Mouse (Mus musculus): Measurements from ENCODE around the gene Brat1. TPM values are rescaled to one million over a fixed set of nuclear protein-coding genes. Genes with fewer than 3 reads are reported as not detected.
A peak's percentile ranks its signal among the peaks of the same experiment; 100 is the strongest.

Gene Brat1
- polyA plus RNA-seq, 1 experiment from 2014 or later: 8.8 TPM

DNA sequence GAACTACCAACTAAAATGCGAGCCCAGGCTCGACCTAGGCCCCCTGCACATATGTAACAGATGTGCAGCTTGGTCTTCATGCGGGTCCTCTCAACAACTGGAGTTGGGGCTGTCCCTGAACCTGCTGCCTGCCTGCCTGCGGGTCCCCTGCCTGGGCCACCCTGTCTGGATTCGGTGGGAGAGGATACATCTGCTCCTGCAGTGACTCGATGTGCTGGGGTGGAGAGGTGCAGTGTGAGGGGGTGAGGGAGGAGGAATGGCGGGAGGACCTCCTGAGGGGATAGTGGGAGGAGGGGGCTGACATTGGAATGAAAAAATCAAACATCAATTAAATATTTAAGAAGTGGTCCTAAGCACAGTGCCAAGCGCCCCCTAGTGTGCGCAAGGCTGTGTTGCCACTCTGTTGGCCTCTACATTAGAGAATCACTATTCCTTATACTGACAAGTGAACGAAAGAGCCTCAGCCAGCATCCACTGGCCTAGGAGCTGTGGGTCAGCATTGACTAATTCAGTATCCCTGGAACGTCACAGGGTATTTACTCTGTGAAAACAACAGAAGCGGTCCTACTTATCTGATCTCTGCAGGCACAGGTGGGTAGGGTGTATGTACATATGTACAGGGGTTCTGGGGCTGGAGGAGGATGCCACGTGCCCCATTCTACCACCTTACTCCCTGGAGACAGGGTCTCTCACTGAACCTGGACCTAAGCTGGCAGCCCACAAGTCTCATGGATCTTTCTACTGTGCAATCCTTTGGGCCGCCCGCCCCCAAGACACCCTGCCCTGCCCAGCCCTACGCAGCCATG lies 20.3 kb upstream of the Brat1 start:
- DNase-seq (ENCODE audit: low spot score) (peak; percentile 73), ATAC-seq (replicated peaks; ENCODE audit: insufficient number of reproducible peaks, low FRiP score, low TSS enrichment, low read depth) (no peak)
- Histone ChIP-seq H3K36me3 (replicated peaks; ENCODE audit: control insufficient read depth, insufficient read depth, low read depth, low read length) (peaks cover 3% of the 10 kb centered on the region; the same call in 1 of the 2 replicates), H3K27me3 (ENCODE audit: control insufficient read depth, insufficient read depth, low read length) (no peaks in the 10 kb centered on the region), H3K27ac (replicated peaks; ENCODE audit: low read depth, low read length) (no peak overlapping the region), H3K4me2 (ENCODE audit: low read depth, low read length) (no peak overlapping the region), H3K4me1 (ENCODE audit: control insufficient read depth, insufficient read depth, low read length) (no peaks in the 10 kb centered on the region), H3K4me3 (ENCODE audit: low read depth, low read length) (no peak overlapping the region), H3K9ac (replicated peaks; ENCODE audit: low read length) (no peak overlapping the region), H3K9me3 (replicated peaks; ENCODE audit: control insufficient read depth, low read length) (no peaks in the 10 kb centered on the region)
- 65% methylated on average over 16 of the region's 16 CpGs for WGBS

DNA sequence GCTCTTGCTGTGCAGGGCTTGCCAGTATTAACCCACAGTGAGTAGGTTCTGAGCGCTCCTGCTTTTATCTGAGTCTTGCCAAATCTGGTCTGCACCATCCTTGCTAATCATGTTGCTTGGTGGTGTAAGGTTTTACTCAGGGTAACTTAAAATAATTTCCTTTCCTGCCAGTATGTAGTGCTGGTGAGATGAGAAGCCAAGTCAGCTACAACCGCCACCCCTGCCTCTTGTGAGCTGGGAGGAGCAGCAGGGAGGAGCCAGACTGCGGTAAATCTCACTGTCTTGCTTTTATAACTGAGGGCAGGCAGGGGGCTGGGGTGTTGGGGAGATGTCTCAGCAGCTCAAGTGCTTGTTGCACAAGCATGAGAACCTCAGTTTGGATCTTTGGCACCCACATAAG lies 16.4 kb upstream of the Brat1 start:
- Histone ChIP-seq H3K36me3 (replicated peaks; ENCODE audit: control insufficient read depth, insufficient read depth, low read depth, low read length) (peaks cover 9% of the 10 kb centered on the region), H3K9ac (replicated peaks; ENCODE audit: low read length) (no peak overlapping the region), H3K27ac (replicated peaks; ENCODE audit: low read depth, low read length) (no peak overlapping the region), H3K4me3 (ENCODE audit: low read depth, low read length) (no peak overlapping the region), H3K4me2 (ENCODE audit: low read depth, low read length) (no peak overlapping the region), H3K9me3 (replicated peaks; ENCODE audit: control insufficient read depth, low read length) (no peaks in the 10 kb centered on the region), H3K4me1 (ENCODE audit: control insufficient read depth, insufficient read depth, low read length) (no peaks in the 10 kb centered on the region), H3K27me3 (ENCODE audit: control insufficient read depth, insufficient read depth, low read length) (no peaks in the 10 kb centered on the region)
- DNase-seq (ENCODE audit: low spot score) (no peak), ATAC-seq (replicated peaks; ENCODE audit: insufficient number of reproducible peaks, low FRiP score, low TSS enrichment, low read depth) (no peak)
- 82% methylated on average over 3 of the region's 3 CpGs for WGBS

DNA sequence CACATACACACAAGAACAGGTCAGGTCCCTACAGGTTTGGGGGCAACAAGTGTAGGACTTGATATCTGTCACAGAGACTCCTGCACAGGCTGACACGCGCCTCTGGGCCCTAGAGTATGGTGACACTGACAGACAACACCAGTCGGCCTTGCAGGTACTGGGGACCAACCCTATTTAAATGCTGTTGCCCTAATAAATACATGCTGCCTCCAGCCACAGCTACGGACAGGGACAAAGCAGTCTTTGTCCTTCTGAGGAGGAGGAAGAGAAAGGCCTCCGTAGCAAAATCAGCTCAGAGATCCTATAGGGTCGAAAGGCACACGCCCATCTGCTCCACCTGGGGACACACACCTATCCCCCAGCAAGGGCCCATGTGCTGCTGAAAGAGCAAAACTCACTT lies 8.8 kb upstream of the Brat1 start:
- peaks cover 3% of the 10 kb centered on the region; the same call in 1 of the 2 replicates for H3K36me3 ChIP-seq (replicated peaks; ENCODE audit: control insufficient read depth, insufficient read depth, low read depth, low read length)

DNA sequence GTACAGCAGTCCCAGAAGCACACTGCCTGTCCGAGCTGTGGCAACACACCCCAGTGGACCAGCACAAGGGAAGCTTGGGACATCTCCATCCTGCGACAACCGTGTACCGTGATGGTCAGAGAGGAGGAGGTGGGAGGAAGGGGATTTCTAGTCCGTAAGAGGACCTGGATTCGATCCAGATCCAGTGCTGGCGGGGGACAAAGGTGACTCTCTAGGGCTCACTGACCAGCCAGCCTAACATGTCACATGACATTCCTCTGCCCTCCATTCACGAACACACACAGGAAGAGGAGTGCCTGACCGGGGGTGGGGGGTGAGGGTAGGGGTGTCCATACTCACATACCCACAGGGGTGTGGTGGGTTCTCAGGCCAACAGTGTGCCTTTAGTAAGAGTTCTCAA lies 5.0 kb upstream of the Brat1 start:
- H3K9me3 ChIP-seq (replicated peaks; ENCODE audit: control insufficient read depth, low read length): no peaks in the 10 kb centered on the region
- H3K4me1 ChIP-seq (ENCODE audit: control insufficient read depth, insufficient read depth, low read length): 0 out of 2 replicates have a peak, but pooled peaks cover 3% of the 10 kb centered on the region
- no peak overlapping the region for H3K4me2 ChIP-seq (ENCODE audit: low read depth, low read length)
- no peak overlapping the region for H3K9ac ChIP-seq (replicated peaks; ENCODE audit: low read length)
- H3K27me3 ChIP-seq (ENCODE audit: control insufficient read depth, insufficient read depth, low read length): no peaks in the 10 kb centered on the region
- no peak overlapping the region for H3K27ac ChIP-seq (replicated peaks; ENCODE audit: low read depth, low read length)
- H3K4me3 ChIP-seq (ENCODE audit: low read depth, low read length): no peak overlapping the region
- 87% methylated on average over 9 of the region's 9 CpGs for WGBS
- ATAC-seq (replicated peaks; ENCODE audit: insufficient number of reproducible peaks, low FRiP score, low TSS enrichment, low read depth) (no peak), DNase-seq (ENCODE audit: low spot score) (no peak)
- H3K36me3 ChIP-seq (replicated peaks; ENCODE audit: control insufficient read depth, insufficient read depth, low read depth, low read length): no peaks in the 10 kb centered on the region

More for the DNA sequence above, 8.8 kb upstream of the Brat1 start:
- Histone ChIP-seq H3K27me3 (ENCODE audit: control insufficient read depth, insufficient read depth, low read length) (no peaks in the 10 kb centered on the region), H3K9ac (replicated peaks; ENCODE audit: low read length) (no peak overlapping the region), H3K4me3 (ENCODE audit: low read depth, low read length) (no peak overlapping the region), H3K4me2 (ENCODE audit: low read depth, low read length) (no peak overlapping the region), H3K4me1 (ENCODE audit: control insufficient read depth, insufficient read depth, low read length) (no peaks in the 10 kb centered on the region), H3K27ac (replicated peaks; ENCODE audit: low read depth, low read length) (no peak overlapping the region), H3K9me3 (replicated peaks; ENCODE audit: control insufficient read depth, low read length) (no peaks in the 10 kb centered on the region)
- DNase-seq (ENCODE audit: low spot score) (no peak), ATAC-seq (replicated peaks; ENCODE audit: insufficient number of reproducible peaks, low FRiP score, low TSS enrichment, low read depth) (no peak)
- WGBS: 68% methylated on average over 7 of the region's 7 CpGs

DNA sequence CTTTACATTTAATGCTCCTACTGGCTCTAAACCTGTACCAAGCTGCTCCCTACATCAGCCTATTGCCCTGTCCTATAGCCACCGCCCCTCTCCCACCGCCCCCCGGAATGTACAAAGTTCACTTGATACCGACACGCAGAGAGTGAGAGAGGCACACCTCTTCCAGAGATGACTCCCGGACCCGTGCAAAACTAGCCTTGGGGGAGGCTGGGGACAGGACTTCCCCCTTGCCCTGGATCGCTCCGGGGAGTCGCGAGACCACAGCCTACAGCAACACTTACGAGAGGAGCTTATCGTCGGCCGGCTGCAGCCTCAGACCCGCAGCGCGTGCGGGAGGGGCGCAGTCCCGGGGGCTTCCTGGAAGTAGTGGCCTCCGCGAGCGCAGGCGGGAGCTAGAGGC lies 3.1 kb upstream of the Brat1 start:
- Histone ChIP-seq H3K27me3 (ENCODE audit: control insufficient read depth, insufficient read depth, low read length) (no peaks in the 10 kb centered on the region), H3K27ac (replicated peaks; ENCODE audit: low read depth, low read length) (peak overlapping the region; percentile 57), H3K4me2 (ENCODE audit: low read depth, low read length) (peak overlapping the region; percentile 87), H3K4me1 (ENCODE audit: control insufficient read depth, insufficient read depth, low read length) (0 out of 2 replicates have a peak, but pooled peaks cover 3% of the 10 kb centered on the region), H3K36me3 (replicated peaks; ENCODE audit: control insufficient read depth, insufficient read depth, low read depth, low read length) (no peaks in the 10 kb centered on the region), H3K9ac (replicated peaks; ENCODE audit: low read length) (peak overlapping the region; percentile 82), H3K9me3 (replicated peaks; ENCODE audit: control insufficient read depth, low read length) (no peaks in the 10 kb centered on the region), H3K4me3 (ENCODE audit: low read depth, low read length) (peak overlapping the region; percentile 80)
- ATAC-seq (replicated peaks; ENCODE audit: insufficient number of reproducible peaks, low FRiP score, low TSS enrichment, low read depth) (peak; percentile 22), DNase-seq (ENCODE audit: low spot score) (peak; percentile 58)
- WGBS: 0% methylated on average over 25 of the region's 25 CpGs

DNA sequence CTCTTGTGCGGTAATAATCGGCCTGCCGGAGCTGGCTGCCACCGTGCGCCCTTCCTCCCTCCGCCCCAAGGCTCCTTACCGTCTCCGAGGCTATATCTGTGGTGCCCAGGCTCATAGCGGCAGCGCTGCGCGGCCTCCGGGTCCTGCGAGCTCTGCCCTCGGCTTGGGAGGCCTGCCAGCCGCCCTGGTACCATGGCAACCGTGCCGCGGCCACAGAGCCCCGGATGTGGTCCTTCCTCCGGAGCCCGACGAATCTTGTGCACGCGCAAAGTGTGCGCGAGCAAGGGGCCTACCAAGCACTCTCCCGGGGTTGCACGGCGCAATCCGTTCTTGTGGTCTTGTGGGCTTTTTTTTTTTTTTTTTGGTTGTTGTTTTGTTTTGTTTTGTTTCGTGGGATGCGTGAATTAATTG lies 2.7 kb upstream of the Brat1 start, which contains the start of gene Iqce:
TSS of gene Iqce (minus strand) at position 276 of the 411 bp plus-strand sequence.
- Histone ChIP-seq H3K27me3 (ENCODE audit: control insufficient read depth, insufficient read depth, low read length) (no peaks in the 10 kb centered on the region), H3K9me3 (replicated peaks; ENCODE audit: control insufficient read depth, low read length) (no peaks in the 10 kb centered on the region), H3K27ac (replicated peaks; ENCODE audit: low read depth, low read length) (peak within 1 kb of the TSS; percentile 57), H3K36me3 (replicated peaks; ENCODE audit: control insufficient read depth, insufficient read depth, low read depth, low read length) (no peaks in the 10 kb centered on the region), H3K4me1 (ENCODE audit: control insufficient read depth, insufficient read depth, low read length) (0 out of 2 replicates have a peak, but pooled peaks cover 3% of the 10 kb centered on the region), H3K4me3 (ENCODE audit: low read depth, low read length) (peak within 1 kb of the TSS; percentile 80), H3K9ac (replicated peaks; ENCODE audit: low read length) (peak within 1 kb of the TSS; percentile 82), H3K4me2 (ENCODE audit: low read depth, low read length) (peak within 1 kb of the TSS; percentile 87)
- DNase-seq (ENCODE audit: low spot score) (peak; percentile 96), ATAC-seq (replicated peaks; ENCODE audit: insufficient number of reproducible peaks, low FRiP score, low TSS enrichment, low read depth) (peak; percentile 57)
- under 1% methylated on average over 33 of the region's 33 CpGs for WGBS

DNA sequence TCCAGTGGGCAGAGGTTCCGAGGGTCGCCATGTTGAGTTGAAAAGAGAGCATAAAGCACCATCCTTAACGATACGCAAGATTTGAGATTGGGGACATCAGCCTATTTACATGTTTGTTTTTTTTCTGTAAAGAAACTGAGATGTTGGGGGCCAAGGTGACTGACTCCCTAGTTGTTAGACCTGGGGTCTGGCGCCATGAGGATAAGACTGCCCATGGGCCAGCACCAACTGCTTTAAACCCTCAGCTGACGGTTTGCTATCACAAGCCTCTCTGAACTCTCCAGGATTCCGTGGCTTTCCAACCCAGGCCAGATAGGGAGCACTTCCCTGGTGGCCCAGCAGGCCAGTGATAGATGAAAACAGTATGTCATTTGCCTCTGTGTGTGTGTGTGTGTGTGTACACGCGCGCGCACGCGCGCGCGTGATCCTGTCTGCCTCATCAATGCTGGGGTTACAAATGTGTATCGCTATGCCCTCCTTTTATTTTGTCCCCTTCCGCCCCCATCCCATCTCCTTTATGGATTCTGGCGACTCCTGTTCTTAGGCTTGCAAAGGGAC lies 2.1 kb upstream of the Brat1 start:
- DNase-seq (ENCODE audit: low spot score) (peak; percentile 15), ATAC-seq (replicated peaks; ENCODE audit: insufficient number of reproducible peaks, low FRiP score, low TSS enrichment, low read depth) (no peak)
- Histone ChIP-seq H3K36me3 (replicated peaks; ENCODE audit: control insufficient read depth, insufficient read depth, low read depth, low read length) (no peaks in the 10 kb centered on the region), H3K27me3 (ENCODE audit: control insufficient read depth, insufficient read depth, low read length) (no peaks in the 10 kb centered on the region), H3K9me3 (replicated peaks; ENCODE audit: control insufficient read depth, low read length) (no peaks in the 10 kb centered on the region), H3K4me1 (ENCODE audit: control insufficient read depth, insufficient read depth, low read length) (0 out of 2 replicates have a peak, but pooled peaks cover 3% of the 10 kb centered on the region), H3K4me2 (ENCODE audit: low read depth, low read length) (peak overlapping the region; percentile 87), H3K4me3 (ENCODE audit: low read depth, low read length) (peak overlapping the region; percentile 80), H3K9ac (replicated peaks; ENCODE audit: low read length) (peak overlapping the region; percentile 82), H3K27ac (replicated peaks; ENCODE audit: low read depth, low read length) (peak overlapping the region; percentile 57; the same call in 1 of the 2 replicates)
- 64% methylated on average over 19 of the region's 19 CpGs for WGBS
